ENCODE assay signal across 23 mouse cellular contexts in the genomic region with DNA sequence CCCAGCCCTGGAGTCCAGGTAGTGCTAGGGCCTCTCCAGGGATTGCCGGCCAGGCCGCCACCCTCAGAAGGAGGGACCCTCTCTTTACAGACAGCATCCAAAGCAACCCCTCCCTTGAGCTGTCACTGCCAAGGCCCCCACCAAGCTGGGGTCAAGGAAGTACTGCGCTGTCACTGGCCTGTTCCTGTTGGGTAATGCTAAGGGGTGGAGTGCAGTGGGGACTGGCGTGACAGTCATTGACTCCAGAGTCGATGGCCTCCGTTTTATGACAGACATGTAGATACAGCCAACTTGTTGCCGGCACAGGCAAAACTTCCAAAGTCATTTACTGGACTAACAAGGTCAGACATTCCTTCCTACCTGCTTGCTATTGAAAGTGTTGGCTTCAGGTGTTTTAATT. TPM values are rescaled to one million over a fixed set of nuclear protein-coding genes. Genes with fewer than 3 reads are reported as not detected.
DNase-seq lines count a peak whose midpoint lies in the region; ATAC-seq and TF ChIP-seq lines count a peak whose summit lies in the region.
"Had no signal": no experiment of that assay in that cellular context is flagged by ENCODE, and none has a peak within 500 bp of the region (broad histone marks: within the 10 kb centered on the region; RNA-seq: fewer than 3 reads in every experiment).

No protein-coding gene starts in this region.

- no peaks in the 10 kb centered on the region for H3K27me3 ChIP-seq in intestine, embryonic 15.5 days (replicated peaks)
- H3K27me3 ChIP-seq: embryonic facial prominence, embryonic 12.5 days; heart, embryonic 13.5 days; lung, embryonic 15.5 days; midbrain, embryonic 15.5 days had no signal

- H3K4me3 ChIP-seq in gastrocnemius, adult 2 months, result no peak overlapping the region
- no peak overlapping the region for H3K4me3 ChIP-seq in bone marrow, adult 2 months (replicated peaks; ENCODE audit: control insufficient read depth, low read depth, low read length)
- H3K4me3 ChIP-seq in intestine, embryonic 15.5 days (replicated peaks), result no peak overlapping the region
- H3K4me3 ChIP-seq: embryonic facial prominence, embryonic 12.5 days; erythroblast, embryonic 14.5 days; heart, embryonic 13.5 days; lung, embryonic 15.5 days; midbrain, embryonic 15.5 days had no signal

- H3K9ac ChIP-seq in intestine, embryonic 15.5 days, result no peak overlapping the region
- H3K9ac ChIP-seq: embryonic facial prominence, embryonic 12.5 days; heart, embryonic 13.5 days; lung, embryonic 15.5 days; midbrain, embryonic 15.5 days had no signal

- no peak for TF ChIP-seq POLR2A in bone marrow, adult 2 months (IDR thresholded peaks at IDR 0.05; ENCODE audit: borderline replicate concordance, control insufficient read depth, low read depth, low read length)

- H3K4me1 ChIP-seq in bone marrow, adult 2 months (ENCODE audit: control insufficient read depth, insufficient read depth, low read length), result peaks cover 3% of the 10 kb centered on the region; the same call in 1 of the 2 replicates
- H3K4me1 ChIP-seq in intestine, embryonic 15.5 days (replicated peaks), result no peaks in the 10 kb centered on the region
- H3K4me1 ChIP-seq: embryonic facial prominence, embryonic 12.5 days; lung, embryonic 15.5 days had no signal

- H3K27ac ChIP-seq in gastrocnemius, adult 2 months, result no peak overlapping the region
- H3K27ac ChIP-seq in bone marrow, adult 2 months (ENCODE audit: control insufficient read depth, insufficient read depth, low read depth, low read length, poor library complexity), result peak overlapping the region; percentile 84
- no peak overlapping the region for H3K27ac ChIP-seq in intestine, embryonic 15.5 days
- H3K27ac ChIP-seq: embryonic facial prominence, embryonic 12.5 days; heart, embryonic 13.5 days; kidney, postnatal 0 days; lung, embryonic 15.5 days; midbrain, embryonic 15.5 days had no signal

- intact Hi-C loops in gastrocnemius, adult 2 months (cut with DNase I), result no loop called here

- H3K9me3 ChIP-seq in intestine, embryonic 15.5 days, result no peaks in the 10 kb centered on the region
- H3K9me3 ChIP-seq: embryonic facial prominence, embryonic 12.5 days; heart, embryonic 13.5 days; lung, embryonic 15.5 days; midbrain, embryonic 15.5 days had no signal

- H3K36me3 ChIP-seq in intestine, embryonic 15.5 days, result no peaks in the 10 kb centered on the region
- H3K36me3 ChIP-seq: midbrain, embryonic 15.5 days had no signal

- peak; percentile 14 for DNase-seq in gastrocnemius, adult 2 months
- no peak for DNase-seq in gastrocnemius, postnatal 25 days
- DNase-seq in cerebellum, postnatal 25 days, result no peak
- no peak for DNase-seq in urinary bladder, postnatal 36 days (ENCODE audit: low spot score in 2 of 2)
- no peak for DNase-seq in cerebellum, adult 11 months
- DNase-seq: cerebellum, adult 8-10 months; gastrocnemius, postnatal 36 days; heart, postnatal 36 days; kidney, adult 18-20 months; layer of hippocampus, postnatal 36 days; retina, postnatal 1 day; thymus, postnatal 25 days had no signal

- WGBS in bone marrow, adult 2 months, result 37% methylated on average over 7 of the region's 7 CpGs
- WGBS in intestine, embryonic 15.5 days, result 66% methylated on average over 7 of the region's 7 CpGs

- no peak overlapping the region for H3K4me2 ChIP-seq in intestine, embryonic 15.5 days (replicated peaks)
- H3K4me2 ChIP-seq: embryonic facial prominence, embryonic 12.5 days; heart, embryonic 13.5 days; lung, embryonic 15.5 days; midbrain, embryonic 15.5 days had no signal

- no peak for TF ChIP-seq CTCF in gastrocnemius, adult 2 months (IDR thresholded peaks at IDR 0.05)
- TF ChIP-seq CTCF in bone marrow, adult 2 months (IDR thresholded peaks at IDR 0.05; ENCODE audit: control insufficient read depth, insufficient read depth, low read length), result no peak

- peak; percentile 82 for ATAC-seq in intestine, embryonic 15.5 days
- peak; percentile 78 for ATAC-seq in megakaryocyte, adult 5-6 weeks (ENCODE audit: poor library complexity, severe bottlenecking)
- ATAC-seq: forebrain, embryonic 14.5 days; hindbrain, embryonic 16.5 days; midbrain, embryonic 15.5 days had no signal

RNA-seq across cellular contexts. Expression of a gene that starts 59.3 kb away (rescaled TPM):
- 10 to 100 TPM; 38.1 to 53.6 TPM for total RNA-seq in gastrocnemius, adult 2 months (2021)
- total RNA-seq in gastrocnemius, postnatal 25 days (2021), result 10 to 100 TPM; 37.8 to 39.1 TPM
- polyA plus RNA-seq in bone marrow, adult 2 months (2011; ENCODE audit: insufficient read depth, insufficient read length, low replicate concordance, missing spikeins), result 32.4 and 39.2 TPM in 2 replicates
- polyA plus RNA-seq in intestine, embryonic 15.5 days (2015; fragmentation: Nextera tagmentation; extraction: Ambion mirVana), result 34.0 and 34.5 TPM in 2 replicates
- 42.1 and 42.8 TPM in 2 replicates for total RNA-seq in megakaryocyte, adult 5-6 weeks (2015)
- 74.0 and 91.1 TPM in 2 replicates for total RNA-seq in megakaryocyte, adult 5-6 weeks (2017)
